Mouse (Mus musculus) activated CD4-positive, CD25-positive, alpha-beta regulatory T cell, adult 4 months (primary cell): Measurements from ENCODE around the gene Syt1. TPM values are rescaled to one million over a fixed set of nuclear protein-coding genes. Genes with fewer than 3 reads are reported as not detected.

Source experiments
- ATAC-seq: one replicate; pipeline ENCODE4 v1.8.0; 2017
- polyA plus RNA-seq, 2 experiments: library from polyadenylated mRNA; unstranded; fragments of 100-300 nt; shearing (Covaris generic); gene quantifications; one replicate each; pipeline ENCODE4 v1.2.1; 2017

Syt1 gene
- polyA plus RNA-seq, result under 1 TPM in 1 of 2 experiments, not detected in 1; 0.12 TPM

DNA sequence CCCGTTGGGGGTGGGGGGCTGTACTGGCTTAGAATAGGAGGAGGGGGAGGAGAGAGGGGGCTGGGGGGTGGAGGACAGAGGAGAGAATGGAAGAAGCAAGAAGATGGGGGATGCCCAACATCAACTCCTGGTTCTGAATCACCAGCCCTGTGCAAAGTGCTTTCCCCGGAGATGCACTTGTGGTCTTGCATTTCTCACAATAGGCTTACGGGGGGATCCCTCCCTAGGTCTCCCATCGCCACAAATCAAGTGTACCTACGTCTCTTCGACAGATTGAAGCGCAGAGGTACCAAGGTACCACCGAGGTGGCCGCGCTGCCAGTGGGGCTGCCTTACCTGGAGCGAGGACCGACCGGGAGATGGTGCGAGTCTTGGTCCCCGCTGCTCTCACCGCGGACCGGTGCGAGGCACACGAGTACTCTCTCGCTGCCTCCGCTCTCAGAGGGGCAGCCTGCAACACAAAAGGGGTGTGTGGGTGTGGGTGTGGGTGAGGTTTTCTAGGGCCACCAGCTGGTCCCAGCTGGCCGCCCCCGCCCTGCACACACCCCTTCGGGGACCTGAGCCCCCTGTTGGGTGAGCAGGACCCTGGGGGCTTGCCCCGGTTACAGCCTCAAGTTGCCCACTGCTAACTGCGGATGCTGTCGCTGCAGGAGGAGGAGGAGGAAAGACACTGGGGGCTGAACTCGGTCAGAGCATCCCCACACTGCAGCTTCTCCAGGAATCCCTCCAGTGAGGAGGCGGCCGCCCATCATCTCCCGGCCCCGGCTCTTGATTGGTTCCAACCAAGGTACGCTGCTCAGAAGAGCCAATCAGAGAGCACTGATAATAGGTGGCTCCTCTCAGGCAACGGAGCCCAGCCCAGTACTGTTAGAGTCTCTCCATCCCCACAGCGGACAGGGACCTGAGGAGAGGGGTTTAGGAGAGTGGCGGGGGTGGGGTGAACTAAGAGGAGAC, at the start of gene Syt1:
TSS of gene Syt1 (minus strand) at position 742 of the 953 bp plus-strand sequence.
- no peak for ATAC-seq

DNA sequence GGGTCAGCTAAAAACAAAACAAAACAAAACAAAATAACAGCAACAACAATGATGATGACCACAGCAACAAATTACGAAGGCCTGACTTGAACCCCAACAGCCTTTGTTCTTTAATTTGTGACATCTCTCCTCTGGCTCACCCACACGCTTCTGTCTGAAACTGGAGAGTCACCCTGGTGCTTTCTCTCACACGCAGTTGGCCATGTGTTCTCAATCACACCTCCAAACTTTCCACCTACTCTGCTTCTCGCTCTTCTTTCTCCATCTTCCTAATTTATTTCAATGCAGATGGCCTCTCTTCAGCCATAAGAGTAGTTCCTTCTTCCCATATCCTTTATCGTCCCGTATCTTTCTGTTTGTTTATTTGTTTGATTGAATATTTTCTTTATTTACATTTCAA, 45.7 kb upstream of the Syt1 start:
- ATAC-seq, result no peak

DNA sequence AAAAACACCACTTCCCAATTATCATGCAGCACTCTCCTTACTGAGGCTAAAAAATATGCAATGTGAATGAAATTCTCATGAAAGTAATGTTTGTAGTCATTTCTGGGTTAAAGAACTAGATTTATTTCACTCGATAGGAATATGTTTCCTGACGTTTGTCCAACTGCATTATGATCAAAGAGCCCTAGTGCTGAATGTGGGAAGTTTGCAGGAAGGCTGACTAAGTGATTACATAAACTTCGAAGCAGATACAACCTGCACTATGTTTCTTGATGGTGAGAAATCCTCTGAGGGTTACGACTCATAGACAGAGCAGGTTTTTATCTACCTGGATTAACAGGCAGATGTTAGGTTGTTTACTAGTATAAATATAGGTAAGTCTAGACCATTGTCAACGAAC, 36.8 kb upstream of the Syt1 start:
- ATAC-seq, result no peak

DNA sequence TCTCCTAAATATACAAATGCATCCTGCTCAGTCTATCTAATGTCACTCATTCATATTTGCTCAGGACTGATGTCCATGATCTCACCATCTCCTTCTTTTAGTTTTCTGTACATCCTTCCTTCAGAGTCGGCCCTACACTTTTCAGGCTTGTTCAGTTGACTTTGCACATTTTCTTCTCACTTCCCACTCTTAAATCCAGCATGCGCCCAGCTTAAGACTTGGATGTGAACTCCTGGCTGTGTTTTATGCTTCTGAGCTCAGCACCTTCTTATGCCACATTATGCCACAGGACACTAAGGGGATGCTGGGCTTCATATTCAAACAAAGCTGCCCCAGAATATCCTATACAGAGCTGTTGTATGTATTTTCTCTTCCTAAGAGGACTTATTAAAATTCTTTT, 36.2 kb upstream of the Syt1 start:
- no peak for ATAC-seq

DNA sequence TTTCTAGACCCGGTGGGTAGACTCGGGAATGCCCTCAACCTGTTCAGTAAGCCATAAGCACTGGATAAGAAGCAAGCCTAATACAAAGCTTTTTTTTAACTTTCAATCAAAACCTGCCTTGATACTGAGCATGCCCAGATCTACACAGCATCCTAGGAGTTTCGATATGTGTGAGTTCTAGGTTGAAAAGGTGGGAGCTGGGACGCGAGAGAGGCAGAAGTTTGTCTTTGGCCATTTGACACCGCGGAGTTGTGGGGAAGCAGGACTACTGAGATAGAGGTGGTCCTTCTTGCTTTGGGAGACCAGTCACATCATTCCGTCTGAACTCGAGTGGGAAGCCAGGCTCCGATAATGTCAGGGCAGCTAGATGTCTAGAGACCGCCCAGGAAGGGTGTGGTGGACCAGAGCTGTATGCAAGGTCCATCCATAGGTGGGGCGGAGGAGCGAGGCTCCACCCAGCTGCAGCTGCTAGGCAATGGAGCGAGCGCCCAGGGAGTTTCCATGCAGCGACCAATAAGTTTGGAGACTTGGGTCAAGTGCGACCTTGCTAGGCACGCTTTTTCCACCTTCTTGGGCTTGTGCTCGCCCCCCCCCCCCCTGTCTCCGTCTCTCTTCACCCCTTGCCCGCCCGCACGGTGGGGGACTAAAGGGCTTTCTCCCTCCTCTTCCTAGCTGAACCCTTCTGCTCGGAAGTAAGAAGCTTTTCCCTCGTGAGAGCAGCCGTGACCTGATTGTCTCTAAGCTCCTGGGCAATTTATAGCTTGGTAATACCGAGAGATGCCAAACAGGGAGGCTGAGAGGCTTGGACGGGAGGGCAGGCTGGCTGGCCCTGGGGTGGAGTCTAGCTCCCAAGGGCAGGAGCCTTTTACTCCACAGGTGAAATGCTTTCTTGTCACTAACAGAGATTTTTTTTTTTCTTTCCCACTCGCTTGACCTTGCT, 714 bp upstream of the Syt1 start:
- ATAC-seq, result no peak

DNA sequence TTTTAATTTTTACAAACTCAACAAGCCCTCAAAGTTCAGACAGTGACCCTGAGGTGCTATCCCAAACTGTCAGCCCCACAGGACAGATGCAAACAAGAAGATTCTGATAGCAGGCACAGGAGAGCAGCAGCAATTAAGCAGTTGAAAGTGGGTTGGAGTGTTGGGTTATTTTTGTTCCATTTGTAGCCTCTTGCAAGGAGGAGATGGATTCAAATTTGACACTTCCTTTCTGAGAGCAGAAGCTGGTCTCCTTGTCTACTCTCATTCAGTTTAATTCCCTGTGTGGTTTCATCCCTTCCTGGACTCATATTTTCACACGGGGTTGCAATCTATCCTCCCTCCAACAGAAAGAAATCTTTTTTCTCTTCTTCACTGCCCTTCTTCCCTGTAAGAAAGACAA, 951 bp downstream of the Syt1 start:
- no peak for ATAC-seq

DNA sequence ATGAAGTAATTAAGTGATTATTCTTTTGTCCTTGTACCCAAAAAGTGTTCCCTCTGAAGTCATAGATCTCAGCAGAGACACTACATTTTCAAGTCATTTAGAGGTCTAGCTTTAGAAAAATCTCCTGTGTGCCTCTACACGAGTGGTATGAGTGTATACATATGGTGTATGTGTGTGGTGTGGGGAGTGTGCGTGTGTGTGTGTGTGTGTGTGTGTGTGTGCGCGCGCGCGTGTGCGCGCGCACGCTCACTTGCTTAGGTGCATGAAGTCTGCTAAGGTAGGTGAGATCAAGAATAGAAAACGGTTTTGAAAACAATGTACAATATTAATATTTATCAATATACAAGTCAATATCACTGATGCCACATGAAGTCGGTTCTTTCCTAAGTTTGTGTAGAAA, 2.3 kb downstream of the Syt1 start:
- ATAC-seq, result no peak

DNA sequence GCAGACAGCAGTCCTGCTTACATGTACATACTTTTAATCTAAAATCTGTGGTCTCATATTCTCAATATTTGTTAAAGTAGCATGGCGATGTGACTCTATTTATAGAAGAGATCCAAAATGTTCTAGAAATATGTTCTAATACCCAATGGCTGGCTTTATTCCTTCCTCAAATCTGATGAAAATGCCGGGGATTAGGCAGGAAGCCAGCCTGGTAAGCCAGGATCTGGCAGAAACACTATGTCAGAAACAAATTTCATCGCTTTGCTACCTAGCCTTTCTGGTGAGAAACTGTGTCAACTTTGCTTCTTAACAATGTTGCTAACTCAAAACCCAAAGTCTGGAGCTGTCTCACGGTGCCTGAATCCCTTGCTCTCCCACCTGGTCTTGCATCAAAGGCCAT, 7.3 kb downstream of the Syt1 start:
- ATAC-seq, result no peak

DNA sequence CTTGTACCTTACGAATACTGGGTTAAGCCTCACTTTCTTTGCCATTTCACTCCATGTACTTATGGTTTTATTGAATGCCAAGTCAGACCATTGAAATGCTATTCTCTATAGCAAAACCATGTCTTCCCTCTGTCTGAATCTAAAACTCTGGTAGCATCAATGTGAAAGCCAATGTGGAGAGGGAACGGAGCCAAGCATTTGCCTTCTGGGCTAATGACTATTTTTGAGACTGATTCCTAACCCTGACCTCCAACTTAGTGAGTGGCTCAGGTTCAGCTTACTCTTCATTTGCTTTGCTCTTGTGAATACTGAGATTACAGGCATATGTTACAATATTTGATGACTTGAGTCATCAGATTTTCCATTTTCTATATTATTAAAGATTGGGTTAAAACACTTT, 23.5 kb downstream of the Syt1 start:
- ATAC-seq, result no peak

DNA sequence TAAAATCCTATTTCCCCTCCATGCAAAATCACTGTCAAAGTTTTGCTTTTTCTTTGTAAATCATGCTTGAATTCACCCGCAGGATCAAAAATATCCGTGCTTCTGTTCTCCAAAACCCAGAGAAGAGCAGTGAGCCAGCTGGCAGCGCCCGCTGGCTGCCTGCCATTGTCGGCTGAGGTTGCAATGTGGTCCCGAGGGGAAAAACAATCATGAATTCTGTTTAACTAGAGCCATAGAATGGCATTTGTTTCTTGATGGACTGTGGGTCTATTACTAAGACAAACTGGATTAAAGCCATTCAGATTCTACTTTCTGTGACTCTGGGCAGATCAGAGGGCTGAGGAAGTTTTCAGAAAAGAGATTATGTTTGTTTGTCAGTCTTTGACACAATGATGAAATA, 31.1 kb downstream of the Syt1 start:
- no peak for ATAC-seq

DNA sequence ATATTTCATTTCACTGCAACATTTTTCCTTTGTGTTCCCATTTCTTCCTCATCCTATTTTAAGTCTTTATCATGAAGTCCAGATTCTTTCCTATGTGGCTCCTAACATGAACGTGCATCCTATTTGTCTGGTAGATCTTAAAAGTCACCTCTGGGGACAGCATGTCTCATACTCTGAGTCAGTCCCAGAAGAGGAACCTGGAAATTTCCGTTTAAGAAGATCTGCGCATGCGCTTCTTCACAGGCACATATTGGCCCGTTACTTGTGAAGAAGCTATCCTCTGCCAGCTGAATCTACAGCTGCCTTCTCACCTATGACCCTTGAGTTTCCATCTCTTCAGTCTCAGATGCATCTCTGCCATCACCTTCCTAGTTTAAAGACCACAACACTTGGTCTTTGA, 55.8 kb downstream of the Syt1 start:
- ATAC-seq, result no peak

DNA sequence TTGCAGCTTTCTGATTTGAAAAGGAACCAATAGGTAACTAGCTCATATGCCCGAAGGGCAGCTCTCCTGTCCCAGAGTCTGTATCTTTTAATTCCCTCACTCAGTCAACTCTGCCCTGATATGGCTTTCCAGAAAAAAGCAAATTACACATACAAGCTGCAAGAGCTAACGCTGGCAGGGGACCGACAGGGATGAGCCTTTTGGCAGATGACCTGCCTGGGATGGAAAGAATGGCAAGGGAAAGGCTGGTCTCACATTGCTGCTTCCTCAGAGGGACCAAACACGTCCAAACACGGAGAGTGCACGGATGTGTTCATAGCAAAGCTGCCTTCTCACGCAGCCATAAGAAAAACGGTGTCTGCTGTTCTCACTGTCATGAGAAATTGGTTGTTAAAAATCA, 58.6 kb downstream of the Syt1 start:
- no peak for ATAC-seq

DNA sequence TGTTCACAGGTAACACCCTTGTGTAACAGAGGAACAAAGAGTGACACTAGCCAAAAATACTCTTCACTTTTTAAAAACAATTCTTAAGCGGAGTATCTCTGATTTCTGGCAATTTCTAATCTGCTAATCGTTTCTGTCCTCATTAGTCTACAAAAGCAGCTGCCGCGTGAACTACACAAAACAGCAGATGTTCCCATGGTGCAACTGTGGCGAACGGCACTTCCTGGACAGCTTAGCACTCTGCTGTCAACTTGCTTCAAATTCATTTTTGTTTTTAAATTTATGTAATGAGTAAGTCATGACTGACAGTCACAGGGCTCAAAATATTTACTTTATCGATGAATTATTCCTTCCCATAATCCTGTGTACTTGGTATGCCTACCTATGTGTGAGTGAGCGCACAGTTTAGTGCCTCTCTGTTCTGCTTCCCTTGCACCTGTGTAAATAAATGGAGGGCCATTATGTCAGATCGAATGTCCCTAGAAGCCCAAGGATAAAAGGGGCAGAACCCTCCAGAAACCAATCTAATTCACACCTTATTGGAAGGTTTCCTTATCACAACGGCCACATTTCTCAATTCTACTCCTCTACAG, 73.8 kb downstream of the Syt1 start:
- ATAC-seq, result no peak

DNA sequence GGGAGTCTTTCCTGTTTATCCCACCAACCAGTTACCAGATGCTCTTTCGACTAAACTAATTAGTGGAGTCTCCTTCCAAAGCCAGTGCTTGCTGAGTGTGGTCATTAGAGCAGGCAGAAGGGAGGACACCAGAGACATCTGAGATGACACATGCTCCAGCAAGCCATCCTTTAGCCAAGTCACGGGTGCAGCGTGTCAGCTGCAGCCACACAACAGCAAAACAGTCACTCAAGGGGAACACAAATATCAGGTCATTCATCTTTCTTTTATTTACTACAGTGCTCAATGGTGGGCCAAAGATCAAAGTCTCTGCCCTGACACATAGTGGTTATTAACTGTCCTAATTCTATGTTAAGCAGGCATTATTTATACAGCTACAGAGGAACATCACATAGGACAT, 80.5 kb downstream of the Syt1 start:
- no peak for ATAC-seq

DNA sequence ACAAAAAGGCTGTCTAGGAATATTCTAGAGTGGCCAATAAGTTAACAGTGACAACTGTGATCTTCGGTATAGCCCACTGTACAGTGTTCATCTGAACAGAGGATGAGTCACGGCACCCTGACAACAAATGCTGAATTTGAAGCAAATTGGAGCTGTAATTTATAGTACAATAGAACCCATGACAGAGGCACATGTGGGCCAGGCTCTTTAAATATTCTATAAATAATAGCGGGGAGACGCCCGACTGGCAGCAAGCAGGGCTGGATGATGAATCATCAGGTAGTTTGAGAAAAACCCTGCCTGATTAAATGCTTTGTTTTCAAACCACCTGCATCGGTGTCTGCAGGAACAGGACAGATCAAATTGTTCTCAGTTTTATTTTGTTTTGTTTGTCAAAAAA, 81.1 kb downstream of the Syt1 start:
- no peak for ATAC-seq

DNA sequence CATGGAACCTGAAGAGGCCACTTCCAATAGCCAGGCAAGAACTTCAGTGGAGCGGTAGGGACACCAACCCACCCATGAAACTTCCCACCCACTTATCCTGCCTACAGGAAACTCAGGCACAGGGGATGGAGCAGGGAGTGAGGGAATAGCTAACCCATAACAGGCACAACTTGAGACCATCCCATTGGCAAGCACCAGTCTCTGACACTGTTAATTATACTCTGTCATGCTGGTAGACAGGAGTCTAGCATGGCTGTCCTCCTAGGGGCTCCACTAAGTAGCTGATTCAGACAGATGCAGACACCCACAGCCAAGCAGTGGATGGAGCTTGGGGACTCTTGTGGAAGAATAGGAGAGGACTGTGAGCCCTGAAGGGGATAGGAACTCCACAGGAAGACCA, 105.5 kb downstream of the Syt1 start:
- no peak for ATAC-seq

DNA sequence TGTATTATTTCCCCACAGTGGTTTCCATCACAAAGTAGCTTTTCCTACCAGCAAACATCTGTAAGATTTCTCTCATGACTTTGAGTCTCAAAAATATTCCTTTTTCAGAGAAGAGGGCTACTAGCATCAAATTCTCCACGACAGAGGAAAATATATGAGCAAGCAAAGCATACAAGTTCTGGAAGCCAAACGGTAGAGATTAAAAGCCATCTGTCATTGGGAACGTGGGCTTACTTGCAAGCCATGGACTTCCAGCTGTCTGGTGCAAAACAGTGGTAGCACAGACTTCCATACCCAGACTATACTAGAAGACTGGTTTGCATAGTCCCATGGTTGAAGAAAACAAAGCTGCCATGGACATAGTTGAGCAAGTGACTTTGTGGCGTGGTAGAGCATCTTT, 106.4 kb downstream of the Syt1 start:
- no peak for ATAC-seq

DNA sequence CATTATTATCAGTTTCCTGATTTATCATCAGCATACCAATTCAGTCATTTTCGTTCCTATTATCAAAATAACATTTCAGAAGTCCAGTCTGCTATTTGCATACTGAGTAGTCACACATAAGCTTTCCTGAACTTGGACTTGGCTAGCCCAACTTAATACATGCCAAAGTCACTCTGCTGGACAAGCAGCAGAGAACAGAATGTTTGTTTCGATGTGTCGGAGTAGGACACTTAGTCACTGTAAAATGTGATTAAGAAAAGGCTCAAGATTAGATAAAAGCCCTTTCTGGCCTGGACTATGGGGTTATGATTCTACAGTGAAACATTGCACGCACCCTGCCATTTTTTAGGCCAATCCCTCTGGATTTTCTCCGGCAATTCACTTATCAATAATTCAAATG, 114.3 kb downstream of the Syt1 start:
- no peak for ATAC-seq

DNA sequence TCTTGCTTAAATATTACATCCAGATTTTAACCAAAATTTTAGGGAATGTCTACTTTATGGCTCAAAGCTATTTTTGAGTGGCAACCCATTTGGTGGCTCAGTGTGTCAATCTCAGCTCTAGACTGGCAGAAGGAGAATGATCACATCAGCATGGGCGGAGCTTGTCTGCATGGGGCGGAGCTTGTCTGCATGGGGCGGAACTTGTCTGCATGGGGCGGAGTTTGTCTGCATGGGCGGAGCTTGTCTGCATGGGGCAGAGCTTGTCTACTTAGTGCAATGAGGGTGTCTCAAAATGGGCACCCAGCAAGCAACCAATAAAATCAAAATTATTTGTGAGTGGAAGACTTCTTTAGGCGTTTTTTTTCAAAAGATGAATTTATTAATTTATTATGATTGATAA, 117.5 kb downstream of the Syt1 start:
- ATAC-seq, result no peak

DNA sequence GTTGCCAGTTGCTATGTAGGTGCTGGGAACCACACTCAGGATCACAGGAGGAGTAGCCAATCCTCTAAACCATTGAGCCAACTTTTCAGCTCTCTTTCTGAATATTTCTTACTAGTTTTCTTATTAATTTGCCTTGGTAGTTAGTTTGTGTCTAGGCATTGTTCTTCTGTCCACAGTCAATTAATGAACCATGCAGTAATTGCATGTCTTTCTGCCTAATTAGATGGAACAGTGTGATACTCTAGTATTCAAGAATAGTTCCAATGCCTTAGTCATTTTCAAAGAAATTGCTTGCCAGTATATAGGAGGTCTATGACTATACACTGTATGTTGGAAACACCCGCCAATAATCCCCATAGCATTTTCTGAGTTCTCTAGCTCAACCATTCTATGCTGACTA, 118.3 kb downstream of the Syt1 start:
- ATAC-seq, result no peak

DNA sequence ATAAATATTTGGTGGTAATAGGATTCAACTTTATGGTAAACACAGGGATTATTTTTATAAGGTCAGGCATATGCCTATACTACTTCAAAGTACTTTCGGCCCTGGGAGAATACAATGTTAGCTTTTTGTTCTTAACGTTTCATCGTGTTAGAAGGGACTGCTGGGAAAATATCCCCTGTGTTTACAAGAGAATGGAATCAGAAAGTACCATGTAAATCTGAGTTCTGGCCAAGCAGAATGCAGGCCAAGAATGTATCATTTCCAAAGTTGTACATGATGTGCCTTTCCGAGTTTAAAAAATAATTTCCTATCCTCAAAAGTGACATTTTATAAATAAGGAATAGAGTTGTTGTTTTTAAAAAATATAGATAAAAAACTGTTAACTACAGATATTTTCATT, 121.7 kb downstream of the Syt1 start:
- no peak for ATAC-seq

DNA sequence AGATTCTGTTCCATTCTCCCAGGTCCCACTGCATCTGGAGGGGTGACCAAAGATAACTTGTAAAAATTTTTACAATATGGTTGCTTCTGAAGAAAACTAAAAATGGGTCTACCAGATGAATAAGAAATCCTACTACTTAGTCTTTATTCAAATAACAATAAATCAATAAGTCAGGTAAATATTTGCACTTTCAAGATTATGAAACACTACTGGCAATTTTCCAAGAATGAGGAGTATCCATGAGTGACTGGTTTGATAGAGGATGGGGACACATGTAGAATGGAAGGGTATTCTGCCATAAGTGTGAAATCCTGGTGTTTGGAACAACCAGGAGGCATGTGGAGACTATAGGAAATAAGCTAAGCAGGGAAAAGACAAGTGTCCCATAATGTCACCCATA, 124.0 kb downstream of the Syt1 start:
- ATAC-seq, result no peak

DNA sequence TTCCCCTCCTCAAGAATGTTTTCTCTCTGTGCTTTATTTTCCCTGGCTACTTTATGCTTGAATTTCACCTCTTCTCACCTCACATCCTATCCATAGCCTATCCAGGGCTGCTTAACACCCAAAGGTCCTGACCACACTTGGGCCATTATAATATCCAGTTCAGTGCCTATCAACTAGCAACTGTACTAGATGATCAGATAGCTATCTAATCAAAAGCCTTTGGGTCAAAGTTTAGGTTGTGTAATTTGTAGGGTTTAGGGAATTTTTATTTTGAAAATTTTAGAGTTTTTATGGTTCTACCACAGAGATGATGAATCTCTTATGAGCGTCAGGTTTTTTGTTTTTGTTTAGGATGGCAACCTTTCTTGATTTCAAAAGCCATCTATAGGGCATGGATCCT, 125.0 kb downstream of the Syt1 start:
- ATAC-seq, result no peak
